14 mouse cellular contexts compared by ENCODE assay signal in genomic region chr14:54244183-54244582, GRCm38 (mm10). TPM values are rescaled to one million over a fixed set of nuclear protein-coding genes. Genes with fewer than 3 reads are reported as not detected.
DNase-seq lines count a peak whose midpoint lies in the region; ATAC-seq and TF ChIP-seq lines count a peak whose summit lies in the region.
"Had no signal": no experiment of that assay in that cellular context is flagged by ENCODE, and none has a peak within 500 bp of the region (broad histone marks: within the 10 kb centered on the region; RNA-seq: fewer than 3 reads in every experiment).

No protein-coding gene starts in this region.

- no peak overlapping the region for H3K27ac ChIP-seq in forebrain, embryonic 14.5 days (ENCODE audit: low read depth, low read length)
- H3K27ac ChIP-seq in forebrain, embryonic 10.5 days = no peak overlapping the region
- no peak overlapping the region for H3K27ac ChIP-seq in liver, adult 2 months (replicated peaks; ENCODE audit: insufficient read depth, low read depth, low read length)
- no peak overlapping the region; the same call in 1 of the 2 replicates for H3K27ac ChIP-seq in intestine, embryonic 16.5 days (ENCODE audit: low read length)
- H3K27ac ChIP-seq: embryonic facial prominence, embryonic 12.5 days; liver, embryonic 14.5 days had no signal

- H3K79me2 ChIP-seq in liver, adult 2 months (ENCODE audit: control insufficient read depth, insufficient read depth, low read length) = peaks cover 22% of the 10 kb centered on the region

- no peak overlapping the region for H3K4me2 ChIP-seq in forebrain, embryonic 14.5 days (ENCODE audit: low read length)
- no peak overlapping the region for H3K4me2 ChIP-seq in intestine, embryonic 16.5 days (ENCODE audit: low read depth, low read length)
- H3K4me2 ChIP-seq: embryonic facial prominence, embryonic 12.5 days had no signal

- no peak overlapping the region for H3K4me3 ChIP-seq in forebrain, embryonic 14.5 days (ENCODE audit: low read depth, low read length)
- no peak overlapping the region for H3K4me3 ChIP-seq in forebrain, embryonic 10.5 days
- H3K4me3 ChIP-seq in liver, adult 2 months (ENCODE audit: insufficient read depth, low read depth, low read length) = no peak overlapping the region
- no peak overlapping the region for H3K4me3 ChIP-seq in intestine, embryonic 16.5 days (ENCODE audit: low read length)
- H3K4me3 ChIP-seq: embryonic facial prominence, embryonic 12.5 days; megakaryocyte, embryonic 14.5 days had no signal

- no peak overlapping the region for H3K9ac ChIP-seq in forebrain, embryonic 14.5 days (ENCODE audit: low read length)
- no peak overlapping the region for H3K9ac ChIP-seq in liver, adult 2 months (ENCODE audit: low read depth, low read length)
- no peak overlapping the region for H3K9ac ChIP-seq in intestine, embryonic 16.5 days (ENCODE audit: low read depth, low read length)
- H3K9ac ChIP-seq: embryonic facial prominence, embryonic 12.5 days; liver, embryonic 14.5 days had no signal

- H3K4me1 ChIP-seq in forebrain, embryonic 14.5 days (ENCODE audit: control insufficient read depth, insufficient read depth, low read length) = no peaks in the 10 kb centered on the region
- peaks cover 18% of the 10 kb centered on the region for H3K4me1 ChIP-seq in forebrain, embryonic 10.5 days
- H3K4me1 ChIP-seq in liver, adult 2 months (ENCODE audit: control insufficient read depth, insufficient read depth, low read length) = no peaks in the 10 kb centered on the region; the same call in 1 of the 2 replicates
- H3K4me1 ChIP-seq in intestine, embryonic 16.5 days (ENCODE audit: control insufficient read depth, insufficient read depth, low read length) = peaks cover 10% of the 10 kb centered on the region

- TF ChIP-seq POLR2A in liver, adult 2 months (IDR thresholded peaks at IDR 0.05; ENCODE audit: extremely low read depth, insufficient read depth, low read length) = no peak

- no peaks in the 10 kb centered on the region for H3K27me3 ChIP-seq in forebrain, embryonic 14.5 days (replicated peaks; ENCODE audit: control insufficient read depth, insufficient read depth, low read length)
- H3K27me3 ChIP-seq in forebrain, embryonic 10.5 days (ENCODE audit: poor library complexity, severe bottlenecking) = no peaks in the 10 kb centered on the region
- H3K27me3 ChIP-seq in liver, adult 2 months (ENCODE audit: control insufficient read depth, insufficient read depth, low read length) = no peaks in the 10 kb centered on the region
- no peaks in the 10 kb centered on the region for H3K27me3 ChIP-seq in intestine, embryonic 16.5 days (replicated peaks; ENCODE audit: control insufficient read depth, insufficient read depth, low read length)
- H3K27me3 ChIP-seq: embryonic facial prominence, embryonic 12.5 days; megakaryocyte, embryonic 14.5 days had no signal

- no peaks in the 10 kb centered on the region for H3K9me3 ChIP-seq in forebrain, embryonic 14.5 days (replicated peaks; ENCODE audit: control insufficient read depth, low read length)
- peaks cover 5% of the 10 kb centered on the region; the same call in 1 of the 2 replicates for H3K9me3 ChIP-seq in forebrain, embryonic 10.5 days
- 0 out of 2 replicates have a peak, but pooled peaks cover 3% of the 10 kb centered on the region for H3K9me3 ChIP-seq in intestine, embryonic 16.5 days (ENCODE audit: control insufficient read depth, low read length)
- H3K9me3 ChIP-seq: embryonic facial prominence, embryonic 12.5 days had no signal

- no peak for ATAC-seq in forebrain, embryonic 14.5 days
- ATAC-seq in intestine, embryonic 16.5 days = peak; percentile 72

- peaks cover 33% of the 10 kb centered on the region for H3K36me3 ChIP-seq in forebrain, embryonic 14.5 days (ENCODE audit: control insufficient read depth, insufficient read depth, low read length)
- peaks cover 81% of the 10 kb centered on the region for H3K36me3 ChIP-seq in forebrain, embryonic 10.5 days (replicated peaks)
- H3K36me3 ChIP-seq in liver, adult 2 months (ENCODE audit: control insufficient read depth, insufficient read depth, low read length) = peaks cover 28% of the 10 kb centered on the region
- H3K36me3 ChIP-seq in intestine, embryonic 16.5 days (ENCODE audit: control insufficient read depth, insufficient read depth, low read length) = peaks cover 15% of the 10 kb centered on the region

- DNase-seq in forebrain, embryonic 14.5 days (ENCODE audit: low spot score) = peak; percentile 29
- no peak for DNase-seq in forebrain, embryonic 10.5 days (ENCODE audit: extremely low spot score, low spot score)
- DNase-seq in liver, adult 2 months (ENCODE audit: extremely low read depth, low read depth, low spot score) = peak; percentile 29
- DNase-seq in liver = no peak
- DNase-seq in frontal cortex, postnatal 14 days (ENCODE audit: low spot score in 2 of 2) = no peak
- no peak for DNase-seq in left cerebral cortex, adult 9 months (ENCODE audit: low spot score in 2 of 2)
- DNase-seq in spleen, postnatal 10 days (ENCODE audit: low spot score in 2 of 2) = no peak
- DNase-seq: right cerebral cortex, adult 18-20 months had no signal

- WGBS in forebrain, embryonic 14.5 days = 25% methylated on average over 3 of the region's 3 CpGs
- WGBS in forebrain, embryonic 10.5 days = 60% methylated on average over 3 of the region's 3 CpGs
- WGBS in liver, adult 2 months = 78% methylated on average over 3 of the region's 3 CpGs
- WGBS in intestine, embryonic 16.5 days = 40% methylated on average over 3 of the region's 3 CpGs

- no peak for TF ChIP-seq CTCF in liver, adult 2 months (IDR thresholded peaks at IDR 0.05; ENCODE audit: low read depth, low read length)

RNA-seq across cellular contexts. Expression of gene Dad1, which starts 9.7 kb away (rescaled TPM):
- 310 and 372 TPM in 2 replicates for polyA plus RNA-seq in forebrain, embryonic 14.5 days (2014; fragmentation: Nextera tagmentation; extraction: Ambion mirVana)
- 247 and 249 TPM in 2 replicates for polyA plus RNA-seq in forebrain, embryonic 10.5 days (2016; fragmentation: Nextera tagmentation; extraction: Ambion mirVana)
- total RNA-seq in liver, adult 2 months (2014; rRNA removed) = 39.4 and 57.1 TPM in 2 replicates
- polyA plus RNA-seq in liver, adult 2 months (2012; rRNA removed) = 546 and 638 TPM in 2 replicates
- polyA plus RNA-seq in intestine, embryonic 16.5 days (2015; fragmentation: Nextera tagmentation; extraction: Ambion mirVana) = 489 and 514 TPM in 2 replicates

RNA-seq across cellular contexts. Expression of gene Abhd4, which starts 9.8 kb away (rescaled TPM):
- 61.7 and 63.6 TPM in 2 replicates for polyA plus RNA-seq in forebrain, embryonic 14.5 days (2014; fragmentation: Nextera tagmentation; extraction: Ambion mirVana)
- 42.5 and 44.0 TPM in 2 replicates for polyA plus RNA-seq in forebrain, embryonic 10.5 days (2016; fragmentation: Nextera tagmentation; extraction: Ambion mirVana)
- total RNA-seq in liver, adult 2 months (2014; rRNA removed) = 22.1 and 25.2 TPM in 2 replicates
- 33.5 and 38.4 TPM in 2 replicates for polyA plus RNA-seq in liver, adult 2 months (2012; rRNA removed)
- 47.4 and 47.8 TPM in 2 replicates for polyA plus RNA-seq in intestine, embryonic 16.5 days (2015; fragmentation: Nextera tagmentation; extraction: Ambion mirVana)

RNA-seq across cellular contexts. Expression of gene Olfr49, which starts 40.6 kb away (rescaled TPM):
- polyA plus RNA-seq in forebrain, embryonic 14.5 days (2014; fragmentation: Nextera tagmentation; extraction: Ambion mirVana) = not detected in 2 replicates
- polyA plus RNA-seq in forebrain, embryonic 10.5 days (2016; fragmentation: Nextera tagmentation; extraction: Ambion mirVana) = not detected in 2 replicates
- not detected in 2 replicates for total RNA-seq in liver, adult 2 months (2014; rRNA removed)
- not detected in 2 replicates for polyA plus RNA-seq in liver, adult 2 months (2012; rRNA removed)
- not detected in 2 replicates for polyA plus RNA-seq in intestine, embryonic 16.5 days (2015; fragmentation: Nextera tagmentation; extraction: Ambion mirVana)
- total RNA-seq: left cerebral cortex, adult 8-10 months had no signal
- polyA plus RNA-seq: embryonic facial prominence, embryonic 12.5 days; liver, embryonic 14.5 days; stomach, embryonic 16.5 days had no signal

Comparison
In these comparisons a context has a peak if more than half of its experiments do, and no peak if none do; other contexts are left out.
1. DNase-seq: peak in forebrain, embryonic 14.5 days (single experiment) and liver, adult 2 months (single experiment); none in forebrain, embryonic 10.5 days (single experiment), liver (single experiment), frontal cortex, postnatal 14 days (0 of 2), left cerebral cortex, adult 9 months (0 of 2) and spleen, postnatal 10 days (0 of 2).